Mouse (Mus musculus): ENCODE measurements around the gene Ccdc106. TPM values are rescaled to one million over a fixed set of nuclear protein-coding genes. Genes with fewer than 3 reads are reported as not detected.

Gene Ccdc106
- total RNA-seq, 1 experiment from 2014 or later: not detected

DNA sequence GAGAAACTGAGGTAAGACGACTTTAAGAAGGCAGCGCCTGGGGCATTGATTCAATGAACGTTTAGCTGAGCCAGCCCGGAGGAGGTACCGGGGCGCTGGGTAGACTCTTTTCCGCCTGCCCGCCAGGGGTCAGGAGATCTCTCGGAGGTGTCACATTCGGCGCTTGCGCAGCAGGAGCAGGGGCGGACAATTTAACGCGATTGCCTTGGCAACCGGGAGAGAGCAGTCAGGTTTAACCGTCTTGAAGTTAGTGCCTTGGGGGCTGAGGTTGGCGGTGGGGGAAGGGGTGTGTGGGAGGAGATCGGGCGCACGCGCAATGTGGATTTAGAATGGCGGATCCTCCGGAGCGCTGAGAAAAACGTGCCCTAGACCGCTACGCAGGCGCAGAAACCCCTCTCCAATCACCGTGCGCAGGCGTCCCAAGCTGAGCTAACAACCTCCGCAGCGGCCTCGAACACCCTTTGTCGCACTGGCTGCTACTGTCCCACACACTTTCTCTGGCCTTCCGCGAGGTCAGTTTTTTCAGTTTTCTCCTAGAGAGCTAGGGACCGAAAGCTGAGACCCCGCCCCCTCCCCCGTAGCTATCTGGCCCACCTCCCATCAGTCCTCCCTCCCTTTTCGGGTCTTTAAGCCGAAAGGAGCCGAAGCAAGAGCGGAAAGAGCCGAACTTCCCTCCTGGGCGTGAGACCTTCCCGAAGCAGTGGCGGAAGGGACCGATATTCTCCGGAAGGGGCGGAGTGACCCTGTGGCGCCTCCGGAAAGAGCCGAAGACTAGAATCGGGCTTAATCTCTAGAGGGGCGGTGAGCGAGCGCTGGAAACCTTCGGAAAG is 40.8 kb downstream of the Ccdc106 start:
- ATAC-seq (replicated peaks in 1 of 2; ENCODE audit: insufficient read depth in 1 of 2, low FRiP score in 2 of 2, low TSS enrichment in 1 of 2, low read depth in 1 of 2, poor library complexity in 2 of 2, severe bottlenecking in 2 of 2): peak; percentile 68 to 69

GRCm38 (mm10) chr7:5061774-5062359 is 41.5 kb downstream of the Ccdc106 start, which contains the start of gene U2af2:
Gene U2af2 (plus strand): TSS chr7:5062143.
- ATAC-seq (replicated peaks in 1 of 2; ENCODE audit: insufficient read depth in 1 of 2, low FRiP score in 2 of 2, low TSS enrichment in 1 of 2, low read depth in 1 of 2, poor library complexity in 2 of 2, severe bottlenecking in 2 of 2): peak; percentile 12 to 33; a peak in 2 of 4 replicates

DNA sequence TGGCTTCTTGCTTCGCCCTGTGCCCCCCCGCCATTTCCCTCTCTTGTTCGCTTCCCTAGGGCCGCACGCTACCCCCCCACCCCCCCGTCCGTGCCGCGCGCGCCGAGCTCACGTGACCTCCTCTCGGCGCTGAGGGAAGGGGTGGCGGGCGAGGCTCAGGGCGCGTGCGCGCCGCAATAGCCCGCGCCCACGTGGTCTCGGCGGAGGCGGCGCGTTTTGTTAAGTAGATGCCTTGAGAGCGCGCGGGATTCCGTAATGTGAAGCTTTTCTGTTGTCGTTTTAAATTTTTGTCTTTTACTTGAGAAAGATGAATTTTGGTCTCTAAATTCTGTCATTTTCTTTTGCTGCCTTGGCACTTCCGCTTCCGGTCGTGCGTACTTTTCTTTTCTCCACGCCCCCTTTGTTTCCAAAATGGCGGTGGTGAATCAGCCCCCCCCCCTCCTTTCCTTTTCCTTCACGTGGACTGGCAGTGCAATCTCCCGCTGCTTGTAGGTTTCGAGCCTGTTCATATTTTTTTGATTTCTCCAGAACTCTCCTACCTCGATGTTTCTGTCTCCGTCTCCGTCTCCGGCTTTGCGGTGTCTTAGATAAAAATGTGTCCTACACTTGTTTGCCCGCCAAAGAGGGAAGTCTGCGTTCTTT is 42.1 kb downstream of the Ccdc106 start:
- no peak for ATAC-seq (replicated peaks in 1 of 2; ENCODE audit: insufficient read depth in 1 of 2, low FRiP score in 2 of 2, low TSS enrichment in 1 of 2, low read depth in 1 of 2, poor library complexity in 2 of 2, severe bottlenecking in 2 of 2)

DNA sequence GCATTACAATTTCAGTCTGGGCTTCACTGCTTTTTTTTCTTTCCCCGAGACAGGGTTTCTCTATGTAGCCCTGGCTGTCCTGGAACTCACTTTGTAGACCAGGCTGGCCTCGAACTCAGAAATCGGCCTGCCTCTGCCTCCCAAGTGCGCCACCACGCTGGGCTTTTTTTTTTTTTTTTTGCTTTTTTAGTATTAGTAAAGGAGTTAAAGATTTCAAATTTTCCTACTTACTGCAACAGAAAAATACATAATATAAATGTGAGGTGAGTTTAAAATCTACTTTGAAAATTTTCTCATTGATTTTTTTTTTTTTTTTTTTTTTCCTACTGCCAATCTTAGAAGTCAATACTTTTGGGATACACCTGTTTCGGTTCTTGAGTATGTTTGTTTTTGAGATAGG is 44.5 kb downstream of the Ccdc106 start:
- no peak for ATAC-seq (replicated peaks in 1 of 2; ENCODE audit: insufficient read depth in 1 of 2, low FRiP score in 2 of 2, low TSS enrichment in 1 of 2, low read depth in 1 of 2, poor library complexity in 2 of 2, severe bottlenecking in 2 of 2)

- no peak for ATAC-seq (replicated peaks in 1 of 2; ENCODE audit: insufficient read depth in 1 of 2, low FRiP score in 2 of 2, low TSS enrichment in 1 of 2, low read depth in 1 of 2, poor library complexity in 2 of 2, severe bottlenecking in 2 of 2)
These were observed 53.2 kb downstream of the Ccdc106 start for GRCm38 (mm10) chr7:5073586-5073985.

GRCm38 (mm10) chr7:5074984-5075383 is 54.6 kb downstream of the Ccdc106 start:
- no peak for ATAC-seq (replicated peaks in 1 of 2; ENCODE audit: insufficient read depth in 1 of 2, low FRiP score in 2 of 2, low TSS enrichment in 1 of 2, low read depth in 1 of 2, poor library complexity in 2 of 2, severe bottlenecking in 2 of 2)

DNA sequence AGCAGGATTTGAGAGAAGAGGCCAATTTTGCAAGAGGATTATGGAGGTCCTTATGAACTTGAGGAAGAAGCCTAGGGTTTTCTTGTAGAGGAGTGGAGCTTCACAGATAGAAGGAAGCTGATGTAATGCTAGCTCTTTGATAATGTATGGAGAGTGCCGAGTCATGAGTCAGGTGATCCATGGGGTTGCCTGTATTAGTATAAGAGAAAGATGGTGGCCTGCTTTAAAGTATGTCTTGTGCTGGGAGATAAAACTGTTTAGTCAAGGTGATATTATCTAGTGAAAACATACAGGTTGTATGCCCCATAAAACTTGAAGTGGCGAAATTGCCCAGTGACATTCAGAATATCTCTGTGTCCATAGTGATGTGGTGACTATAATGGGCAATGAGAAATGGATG is 56.6 kb downstream of the Ccdc106 start:
- no peak for ATAC-seq (replicated peaks in 1 of 2; ENCODE audit: insufficient read depth in 1 of 2, low FRiP score in 2 of 2, low TSS enrichment in 1 of 2, low read depth in 1 of 2, poor library complexity in 2 of 2, severe bottlenecking in 2 of 2)

- peak in 1 of 2 experiments; percentile 1; a peak in 1 of 4 replicates for ATAC-seq (replicated peaks in 1 of 2; ENCODE audit: insufficient read depth in 1 of 2, low FRiP score in 2 of 2, low TSS enrichment in 1 of 2, low read depth in 1 of 2, poor library complexity in 2 of 2, severe bottlenecking in 2 of 2)
These were observed 59.1 kb downstream of the Ccdc106 start for GRCm38 (mm10) chr7:5079365-5080009.

DNA sequence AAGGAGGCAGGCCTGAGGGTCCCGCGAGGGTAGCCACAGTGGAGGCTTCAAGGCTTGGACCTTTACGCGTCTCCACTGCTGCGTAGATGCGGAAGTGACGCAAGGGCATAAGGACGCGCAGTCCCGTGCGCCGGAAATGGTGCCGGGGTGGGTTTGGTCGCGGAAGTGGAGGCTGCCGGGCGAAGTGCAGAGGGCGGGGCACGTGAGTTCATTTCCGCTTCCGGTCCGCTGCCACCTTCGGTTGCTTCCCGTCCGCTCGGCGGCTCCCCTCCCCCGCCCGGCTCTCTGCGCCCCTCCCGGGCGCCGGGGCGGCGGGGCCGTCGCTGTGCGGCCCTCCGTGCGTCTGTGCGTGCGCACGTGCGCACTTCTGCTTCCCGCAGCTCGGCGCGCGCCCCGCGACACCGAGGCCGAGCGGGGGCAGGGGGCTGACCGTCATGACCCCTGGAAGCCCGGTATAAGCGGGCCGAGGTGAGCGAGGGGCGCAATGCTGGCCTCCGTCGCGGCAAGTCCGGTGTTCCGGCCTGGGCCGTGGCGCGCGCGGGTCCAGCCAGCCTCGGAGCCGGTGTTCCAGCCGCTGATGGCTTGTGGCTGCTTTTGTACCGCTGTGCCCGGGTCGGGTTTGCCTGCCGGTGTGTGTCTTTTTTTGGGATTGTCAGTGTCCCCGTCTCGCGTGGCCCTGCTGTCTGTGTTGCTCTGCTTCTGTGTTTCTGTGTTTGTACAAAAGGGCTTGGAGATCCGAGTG is 59.8 kb downstream of the Ccdc106 start, which contains the start of gene Epn1:
Epn1 (plus strand) TSS at position 226 of the 742 bp plus-strand sequence.
- ATAC-seq (replicated peaks in 1 of 2; ENCODE audit: insufficient read depth in 1 of 2, low FRiP score in 2 of 2, low TSS enrichment in 1 of 2, low read depth in 1 of 2, poor library complexity in 2 of 2, severe bottlenecking in 2 of 2): peak; percentile 96 to 99

GRCm38 (mm10) chr7:5080815-5081214 is 60.5 kb downstream of the Ccdc106 start:
- no peak for ATAC-seq (replicated peaks in 1 of 2; ENCODE audit: insufficient read depth in 1 of 2, low FRiP score in 2 of 2, low TSS enrichment in 1 of 2, low read depth in 1 of 2, poor library complexity in 2 of 2, severe bottlenecking in 2 of 2)

DNA sequence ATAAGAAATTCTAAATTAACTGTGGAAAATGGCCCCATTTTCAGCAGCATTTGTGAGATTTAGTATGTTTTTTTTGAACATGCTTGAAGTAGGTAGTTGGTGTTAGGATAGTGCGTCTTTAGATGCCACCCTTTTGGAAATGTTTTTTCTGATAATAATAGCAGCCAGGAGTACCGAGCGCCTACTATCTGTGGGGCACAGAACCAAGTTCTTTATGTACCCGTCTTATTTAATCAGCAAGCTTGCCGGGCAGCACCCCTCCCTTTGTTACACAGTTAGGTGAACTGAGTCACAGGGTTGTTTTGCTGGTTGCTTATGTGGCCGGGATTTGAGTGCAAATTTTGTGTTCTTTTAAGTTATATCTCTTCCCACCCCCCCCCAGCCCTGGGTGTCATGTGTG is 60.9 kb downstream of the Ccdc106 start:
- no peak for ATAC-seq (replicated peaks in 1 of 2; ENCODE audit: insufficient read depth in 1 of 2, low FRiP score in 2 of 2, low TSS enrichment in 1 of 2, low read depth in 1 of 2, poor library complexity in 2 of 2, severe bottlenecking in 2 of 2)

DNA sequence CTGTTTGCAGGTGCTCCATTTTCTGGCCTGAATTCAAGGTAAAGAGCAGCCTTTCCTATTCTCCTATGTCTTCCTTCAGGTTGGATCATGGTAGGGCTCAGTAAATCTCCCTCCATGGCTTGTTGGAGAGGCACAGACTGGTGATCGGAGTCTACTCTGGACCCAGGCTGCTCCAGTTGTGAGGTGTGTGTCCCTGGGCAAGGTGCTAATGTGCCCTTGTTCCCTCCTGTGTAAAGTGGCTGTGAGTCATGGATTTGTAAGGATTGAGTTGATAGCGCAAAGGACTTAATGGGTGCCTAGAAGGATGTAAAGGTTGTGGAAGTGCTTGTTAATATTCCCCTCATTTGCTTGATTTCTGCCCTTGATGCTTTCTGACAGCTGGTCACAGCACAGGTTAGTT is 61.6 kb downstream of the Ccdc106 start:
- ATAC-seq (replicated peaks in 1 of 2; ENCODE audit: insufficient read depth in 1 of 2, low FRiP score in 2 of 2, low TSS enrichment in 1 of 2, low read depth in 1 of 2, poor library complexity in 2 of 2, severe bottlenecking in 2 of 2): no peak

DNA sequence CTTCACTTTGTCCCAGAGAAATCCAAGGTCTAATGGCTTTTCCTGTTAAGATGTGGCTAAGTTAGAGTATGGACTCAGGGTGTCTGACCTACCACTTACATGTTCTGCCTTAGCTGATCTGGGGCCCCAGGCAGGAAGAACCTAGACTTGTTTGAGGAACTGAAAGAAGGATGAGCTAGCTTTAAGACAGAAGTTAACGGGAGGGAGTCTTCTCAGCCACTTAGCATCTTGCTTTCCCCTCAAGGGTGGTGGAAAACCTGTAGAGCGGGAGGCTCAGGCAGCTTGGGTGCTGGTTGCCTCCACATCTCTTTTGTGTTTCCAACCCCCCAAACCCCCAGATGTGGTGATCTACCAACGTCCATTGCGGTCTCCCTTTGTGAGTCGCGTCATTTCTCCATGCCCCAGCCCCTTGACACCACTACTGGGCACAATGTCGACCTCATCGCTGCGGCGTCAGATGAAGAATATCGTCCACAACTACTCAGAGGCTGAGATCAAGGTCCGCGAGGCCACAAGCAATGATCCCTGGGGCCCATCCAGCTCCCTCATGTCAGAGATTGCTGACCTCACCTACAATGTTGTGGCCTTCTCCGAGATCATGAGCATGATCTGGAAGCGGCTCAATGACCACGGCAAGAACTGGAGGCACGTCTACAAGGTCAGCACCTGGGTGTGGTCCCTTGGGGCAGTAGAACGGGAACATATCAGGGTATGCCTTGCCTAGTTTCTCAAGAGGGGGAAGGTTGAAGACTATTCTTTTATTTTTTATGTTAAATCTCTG is 63.2 kb downstream of the Ccdc106 start:
- ATAC-seq (replicated peaks in 1 of 2; ENCODE audit: insufficient read depth in 1 of 2, low FRiP score in 2 of 2, low TSS enrichment in 1 of 2, low read depth in 1 of 2, poor library complexity in 2 of 2, severe bottlenecking in 2 of 2): no peak

DNA sequence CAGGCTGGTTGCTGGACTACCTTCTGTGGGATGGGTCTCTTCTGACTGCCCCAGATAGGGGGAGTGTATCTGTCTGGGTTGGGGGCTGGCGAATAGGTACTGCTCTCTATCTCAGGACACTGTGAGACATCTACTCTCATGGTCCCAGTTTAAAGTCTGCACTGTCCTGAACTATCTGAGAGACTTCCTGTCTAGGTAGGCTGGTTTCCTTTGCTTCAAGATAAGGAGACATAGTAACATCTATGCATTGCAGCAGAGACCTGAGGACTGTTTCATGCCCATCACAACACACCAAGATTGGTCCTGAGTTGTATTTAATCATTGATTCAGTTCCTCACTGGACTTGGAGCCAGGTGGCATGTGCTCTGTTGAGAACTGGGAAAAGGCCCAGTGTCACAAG is 65.2 kb downstream of the Ccdc106 start:
- ATAC-seq (replicated peaks in 1 of 2; ENCODE audit: insufficient read depth in 1 of 2, low FRiP score in 2 of 2, low TSS enrichment in 1 of 2, low read depth in 1 of 2, poor library complexity in 2 of 2, severe bottlenecking in 2 of 2): no peak

- no peak for ATAC-seq (replicated peaks in 1 of 2; ENCODE audit: insufficient read depth in 1 of 2, low FRiP score in 2 of 2, low TSS enrichment in 1 of 2, low read depth in 1 of 2, poor library complexity in 2 of 2, severe bottlenecking in 2 of 2)
These were observed 66.6 kb downstream of the Ccdc106 start for GRCm38 (mm10) chr7:5086921-5087440.

- no peak for ATAC-seq (replicated peaks in 1 of 2; ENCODE audit: insufficient read depth in 1 of 2, low FRiP score in 2 of 2, low TSS enrichment in 1 of 2, low read depth in 1 of 2, poor library complexity in 2 of 2, severe bottlenecking in 2 of 2)
These were observed 67.5 kb downstream of the Ccdc106 start for GRCm38 (mm10) chr7:5087886-5088285.
